Mouse (Mus musculus) E14TG2a.4 (cell line): Measurements from ENCODE around the gene Acpp.

Experiments used
- H3K27me3 ChIP-seq: 2 replicates; pipeline ENCODE4 v1.6.1; 2014; ENCODE audit warnings: low read length, control low read depth; ENCODE audit not compliant: insufficient read depth
- H3K36me3 ChIP-seq: 2 replicates; pipeline ENCODE4 v1.6.1; 2014; ENCODE audit warnings: low read length, control low read depth; ENCODE audit not compliant: insufficient read depth
- H3K4me1 ChIP-seq: replicated peaks from 2 replicates; pipeline ENCODE4 v1.6.1; 2014; ENCODE audit warnings: low read depth, low read length, control low read depth
- H3K4me3 ChIP-seq: replicated peaks from 2 replicates; pipeline ENCODE4 v1.5.1; 2014; ENCODE audit warnings: mild to moderate bottlenecking, low read length
- H3K9me3 ChIP-seq: 2 replicates; pipeline ENCODE4 v1.6.1; 2014; ENCODE audit warnings: low read length, control low read depth
- CTCF ChIP-seq: conservative IDR thresholded peaks from 2 replicates; pipeline ENCODE4 v1.5.1; 2014; ENCODE audit warnings: low read length
- NANOG ChIP-seq: IDR thresholded peaks from 2 replicates; pipeline ENCODE4 v1.6.1; 2014; ENCODE audit warnings: borderline replicate concordance, low read length, mixed read lengths
- POU5F1 ChIP-seq: IDR thresholded peaks from 2 replicates; pipeline ENCODE4 v1.6.1; 2014; ENCODE audit warnings: low read length, borderline replicate concordance

The Acpp gene

GRCm38 (mm10) chr9:104252637-104253036 lies 84.9 kb downstream of the Acpp start:
- H3K4me3 ChIP-seq: no peak overlapping the region
- no peak for TF ChIP-seq NANOG
- peaks cover 6% of the 10 kb centered on the region; the same call in 1 of the 2 replicates for H3K36me3 ChIP-seq
- no peaks in the 10 kb centered on the region for H3K9me3 ChIP-seq
- H3K4me1 ChIP-seq: peaks cover 75% of the 10 kb centered on the region
- no peaks in the 10 kb centered on the region for H3K27me3 ChIP-seq

DNA sequence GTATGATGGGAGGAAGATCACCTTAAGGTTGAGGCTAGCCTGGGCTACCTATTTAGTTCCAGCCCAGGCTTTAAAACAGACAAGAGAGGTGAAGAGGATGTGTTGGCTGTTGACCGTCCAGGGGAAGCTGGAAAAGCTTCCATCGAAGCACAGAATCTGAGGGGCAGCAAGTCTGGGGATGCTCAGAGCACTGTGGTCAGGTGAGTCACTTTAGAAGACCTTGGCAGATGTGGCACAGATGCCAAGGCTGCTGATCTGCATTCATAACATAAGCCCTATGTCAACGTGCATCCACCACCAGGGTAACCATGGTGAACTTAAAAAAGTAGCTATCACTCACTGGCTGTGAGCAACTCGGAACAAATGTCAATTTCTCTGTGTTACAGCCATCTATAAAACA lies 85.9 kb downstream of the Acpp start:
- peaks cover 65% of the 10 kb centered on the region for H3K4me1 ChIP-seq
- H3K4me3 ChIP-seq: no peak overlapping the region
- H3K36me3 ChIP-seq: peaks cover 11% of the 10 kb centered on the region; the same call in 1 of the 2 replicates
- no peaks in the 10 kb centered on the region for H3K27me3 ChIP-seq
- TF ChIP-seq CTCF (no peak), NANOG (no peak), POU5F1 (no peak)
- H3K9me3 ChIP-seq: no peaks in the 10 kb centered on the region

- no peak for TF ChIP-seq CTCF
- TF ChIP-seq POU5F1: no peak
- no peak for TF ChIP-seq NANOG
- Histone ChIP-seq H3K4me1 (peaks cover 60% of the 10 kb centered on the region), H3K4me3 (no peak overlapping the region), H3K27me3 (no peaks in the 10 kb centered on the region), H3K9me3 (no peaks in the 10 kb centered on the region), H3K36me3 (peaks cover 14% of the 10 kb centered on the region; the same call in 1 of the 2 replicates)
Observed at GRCm38 (mm10) chr9:104251111-104251510, 86.4 kb downstream of the Acpp start.

GRCm38 (mm10) chr9:104247307-104247987 lies 90.1 kb downstream of the Acpp start:
- no peaks in the 10 kb centered on the region for H3K27me3 ChIP-seq
- TF ChIP-seq POU5F1 (no peak), NANOG (no peak), CTCF (no peak)
- no peak overlapping the region for H3K4me3 ChIP-seq
- no peaks in the 10 kb centered on the region for H3K9me3 ChIP-seq
- H3K4me1 ChIP-seq: peaks cover 37% of the 10 kb centered on the region
- H3K36me3 ChIP-seq: peaks cover 39% of the 10 kb centered on the region

DNA sequence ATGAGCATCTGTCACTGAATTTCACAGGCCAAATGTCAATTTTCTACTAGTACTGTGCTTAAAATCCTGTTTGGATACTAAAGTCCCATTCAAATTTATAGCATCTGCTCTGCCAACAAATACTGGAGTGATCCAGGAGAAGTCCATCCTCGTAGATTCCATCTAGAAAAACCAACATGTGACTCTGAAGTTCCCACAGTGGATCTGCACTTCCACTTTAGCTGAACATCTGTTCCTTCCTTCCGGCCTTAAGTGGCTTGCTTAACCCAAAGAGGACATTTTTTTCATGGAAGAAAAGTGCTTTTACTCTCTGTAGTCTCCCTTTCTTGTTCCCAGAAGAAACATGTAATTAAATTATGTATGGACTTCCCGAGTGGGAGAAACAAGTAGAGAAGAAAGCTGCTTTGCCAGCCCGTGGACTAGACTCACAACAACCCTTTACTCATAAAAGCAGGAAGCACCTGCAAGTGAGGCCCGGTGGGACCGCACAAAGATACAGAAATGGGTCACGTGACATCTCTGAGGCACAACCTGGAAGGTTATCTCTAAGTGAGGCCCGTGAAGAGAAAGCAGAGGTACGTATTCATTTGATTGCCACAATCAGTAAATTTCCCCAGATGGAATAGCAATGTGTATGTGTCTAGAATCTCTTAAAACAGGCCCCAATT lies 93.6 kb downstream of the Acpp start:
- H3K4me3 ChIP-seq: no peak overlapping the region
- no peaks in the 10 kb centered on the region for H3K9me3 ChIP-seq
- no peak for TF ChIP-seq NANOG
- TF ChIP-seq POU5F1: no peak
- TF ChIP-seq CTCF: no peak
- H3K27me3 ChIP-seq: no peaks in the 10 kb centered on the region
- peaks cover 52% of the 10 kb centered on the region for H3K36me3 ChIP-seq
- peaks cover 38% of the 10 kb centered on the region for H3K4me1 ChIP-seq

DNA sequence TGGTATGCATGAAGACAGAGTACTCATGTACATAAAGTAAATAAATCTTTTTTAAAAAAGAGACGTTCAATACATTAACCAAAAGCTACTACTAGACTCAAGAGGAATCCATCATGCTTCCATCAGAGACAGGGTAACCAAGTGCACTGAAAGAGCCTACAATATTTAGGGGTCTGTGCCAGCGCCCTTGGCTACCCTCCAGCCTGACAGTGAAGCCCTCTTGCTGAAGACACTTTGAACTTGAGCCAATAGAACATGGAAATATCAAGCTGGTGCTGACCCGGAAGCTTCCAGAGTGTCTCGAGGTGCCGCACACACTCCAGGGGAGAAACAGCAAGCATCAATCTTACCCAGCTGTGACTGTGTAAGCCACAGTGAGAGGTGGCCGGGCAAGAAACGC lies 97.4 kb downstream of the Acpp start:
- Histone ChIP-seq H3K4me1 (peaks cover 29% of the 10 kb centered on the region), H3K4me3 (no peak overlapping the region), H3K36me3 (peaks cover 65% of the 10 kb centered on the region), H3K9me3 (no peaks in the 10 kb centered on the region), H3K27me3 (no peaks in the 10 kb centered on the region)
- TF ChIP-seq CTCF (no peak), POU5F1 (no peak), NANOG (no peak)

- TF ChIP-seq CTCF: no peak
- TF ChIP-seq POU5F1: no peak
- TF ChIP-seq NANOG: no peak
- Histone ChIP-seq H3K27me3 (no peaks in the 10 kb centered on the region), H3K36me3 (peaks cover 73% of the 10 kb centered on the region), H3K4me3 (no peak overlapping the region), H3K4me1 (peaks cover 29% of the 10 kb centered on the region), H3K9me3 (no peaks in the 10 kb centered on the region)
Observed at GRCm38 (mm10) chr9:104239076-104239475, 98.5 kb downstream of the Acpp start.
